Mouse (Mus musculus) right cerebral cortex, postnatal 4 days (tissue): Measurements from ENCODE around the gene Gm20449.
"Not testable (repeated sequence)": the region's sequence is repeated elsewhere in the genome, so short reads cannot be mapped to it uniquely, and the experiment has no call there.

Source experiments
- DNase-seq: peaks from one replicate; pipeline ENCODE4 v3.0.0-alpha.2; 2022

Gene Gm20449

DNA sequence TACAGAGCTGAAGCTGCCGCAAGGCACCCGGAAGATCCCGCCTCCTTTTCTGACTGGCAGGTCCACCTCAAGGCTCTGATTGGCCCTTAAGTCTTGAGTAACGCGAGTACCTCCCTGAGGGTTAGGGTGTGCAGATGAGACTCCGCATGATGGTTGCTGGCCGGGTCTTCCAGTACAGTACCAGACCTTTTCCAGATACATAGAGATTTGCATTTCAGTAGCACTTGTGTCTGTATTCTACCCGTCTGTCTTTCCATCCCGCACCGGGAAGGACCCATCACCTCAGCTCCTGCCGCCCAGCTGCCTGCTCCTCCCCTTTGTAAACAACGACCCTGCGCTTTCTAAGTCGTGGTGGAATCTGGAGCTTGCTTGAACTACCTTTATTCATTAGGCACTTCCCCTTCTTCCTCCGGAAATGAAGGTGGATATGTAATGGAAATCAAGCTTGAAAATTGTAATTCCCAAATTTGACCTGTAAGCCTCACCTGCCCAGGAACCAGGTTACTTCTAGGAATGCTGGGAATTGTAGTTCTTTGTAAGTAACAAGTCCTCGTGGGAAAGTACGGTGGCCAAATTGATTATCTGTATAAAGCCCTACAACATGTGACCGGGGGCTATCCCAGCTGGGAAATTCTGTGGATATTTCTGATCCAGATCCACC, at the start of gene Gm20449, which contains the start of gene AW146154:
TSS of gene Gm20449 (minus strand) at position 29 of the 661 bp plus-strand sequence.
TSS of gene AW146154 (minus strand) at position 502 of the 661 bp plus-strand sequence.
- DNase-seq, result peak; percentile 96

DNA sequence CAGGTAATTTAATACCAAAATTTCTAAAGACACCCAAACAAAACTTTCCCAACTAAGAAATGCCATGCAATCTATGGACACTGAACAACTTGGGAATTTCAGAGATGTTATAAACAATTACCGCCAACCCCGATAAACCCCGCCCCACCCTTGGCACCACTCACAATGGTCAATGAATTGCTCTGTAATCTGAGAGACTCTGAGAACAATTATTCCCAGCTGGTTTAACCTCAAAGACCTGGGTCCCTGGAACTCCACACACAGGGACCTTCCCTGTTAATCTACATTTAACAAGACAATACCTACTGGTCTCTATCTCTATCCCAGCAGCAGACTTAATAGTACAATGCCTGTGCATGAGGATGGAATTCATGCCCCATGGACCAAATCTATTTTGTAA, 13.5 kb upstream of the Gm20449 start:
- DNase-seq, result no peak

DNA sequence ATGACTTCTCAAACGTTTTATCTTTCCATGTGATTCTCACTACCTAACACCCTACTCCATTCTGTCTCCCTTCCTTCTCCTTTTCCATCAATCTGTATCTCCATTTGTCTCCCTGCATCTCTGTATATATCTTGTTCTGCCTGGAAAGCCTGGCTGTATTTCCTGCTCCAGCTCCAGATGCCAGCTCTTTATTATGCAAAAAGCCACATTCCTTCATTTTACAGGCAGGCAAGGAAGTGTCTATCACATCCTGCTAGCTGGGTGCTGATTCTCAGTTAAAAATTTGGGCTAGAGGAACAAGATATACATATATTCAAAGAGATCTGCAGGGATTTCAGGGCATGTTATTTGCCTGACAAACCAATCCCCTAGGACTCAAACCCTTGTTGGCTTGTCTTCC, 13.0 kb upstream of the Gm20449 start:
- DNase-seq, result no peak

DNA sequence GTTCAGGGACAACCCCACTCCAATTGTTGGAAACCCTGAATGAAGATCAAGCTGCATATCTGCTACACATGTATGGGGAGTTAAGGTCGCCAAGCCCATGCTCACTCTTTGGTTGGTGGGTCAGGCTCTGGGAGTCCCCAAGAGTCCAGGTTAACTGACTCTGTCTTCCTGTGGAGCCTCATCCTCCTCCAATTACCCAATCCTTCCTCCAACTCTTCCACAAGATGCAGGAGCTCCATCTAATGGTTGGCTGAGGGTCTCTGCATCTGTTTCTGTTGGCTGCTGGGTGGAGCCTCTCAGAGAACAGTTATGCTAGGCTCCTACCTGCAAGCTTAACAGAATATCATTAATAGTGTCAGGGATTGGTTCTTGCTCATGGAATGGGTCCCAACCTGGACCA, 3.2 kb upstream of the Gm20449 start:
- no peak for DNase-seq

DNA sequence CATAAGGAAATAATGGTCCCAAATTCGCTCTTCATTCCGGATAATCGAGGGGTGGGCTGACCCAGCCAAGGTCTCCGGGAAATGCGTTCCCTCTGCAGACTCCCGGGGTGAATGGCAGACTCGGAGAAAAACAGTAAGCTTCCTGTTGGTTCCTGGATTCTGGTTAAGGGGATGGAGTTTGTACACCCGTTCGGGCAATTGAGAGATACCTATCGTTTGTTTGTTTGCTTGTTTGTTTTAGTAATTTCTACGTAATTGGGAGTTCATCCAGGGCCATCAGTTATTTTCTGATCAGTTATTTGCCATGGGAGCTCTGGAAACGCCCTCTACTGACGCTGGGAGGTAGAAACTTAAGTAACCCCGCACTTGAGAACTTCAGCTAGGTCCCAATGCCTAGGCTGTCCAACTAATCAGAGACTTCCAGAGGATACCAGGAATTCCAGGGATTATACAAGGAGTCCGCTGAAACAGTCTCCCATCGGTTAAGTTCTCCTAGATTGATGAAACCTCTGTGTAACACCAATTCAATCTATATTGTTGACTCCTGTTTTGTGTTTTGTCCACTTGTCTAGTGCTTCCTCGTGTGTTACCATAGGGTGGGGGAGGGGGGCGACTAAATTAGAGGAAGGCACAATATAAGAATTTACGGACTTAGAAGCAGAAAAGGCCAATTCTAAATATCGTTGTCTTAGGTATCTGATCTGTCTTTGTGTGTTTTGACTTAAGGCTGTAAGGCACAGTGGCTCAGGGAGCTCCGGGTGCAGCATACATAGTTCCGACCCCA, 1.1 kb upstream of the Gm20449 start:
- peak; percentile 51 for DNase-seq

DNA sequence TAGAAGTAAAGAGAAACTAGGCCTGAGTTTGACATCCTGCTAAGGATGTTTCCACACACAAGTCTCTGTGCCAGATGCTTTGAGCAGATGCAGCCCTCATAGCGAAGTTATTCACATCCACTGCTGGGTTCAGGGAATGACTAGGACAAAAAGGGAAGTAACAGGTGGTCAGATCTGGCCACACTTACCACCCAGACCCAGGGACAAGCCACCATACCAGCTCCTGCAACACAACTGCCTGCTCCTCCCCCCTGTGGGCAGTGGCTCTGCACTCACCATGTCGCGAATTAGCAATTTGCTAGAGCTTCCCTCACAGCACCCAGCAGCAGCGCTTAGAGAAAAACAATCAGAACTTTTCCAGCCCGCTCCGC, 214 bp downstream of the Gm20449 start:
- not testable (repeated sequence) for DNase-seq

DNA sequence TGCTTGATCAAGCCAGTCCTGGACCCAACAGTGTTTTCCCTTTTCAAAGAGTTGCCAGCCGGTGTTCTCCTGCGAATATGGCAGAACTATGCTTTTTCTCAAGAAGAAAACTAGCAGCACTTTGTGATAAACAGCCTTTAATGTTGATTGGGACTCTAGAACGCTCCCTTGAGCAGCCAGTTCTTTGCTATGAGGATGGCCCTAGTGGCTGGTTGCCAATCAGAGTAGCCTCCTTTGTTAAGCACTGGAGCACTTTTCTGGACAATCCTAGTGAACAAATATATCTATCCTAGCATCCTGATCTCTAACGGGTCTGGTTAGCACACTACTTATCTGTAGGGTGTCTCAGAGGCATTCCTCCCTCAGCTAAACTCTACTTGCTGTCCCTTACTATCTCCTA, 753 bp downstream of the Gm20449 start:
- not testable (repeated sequence) for DNase-seq

DNA sequence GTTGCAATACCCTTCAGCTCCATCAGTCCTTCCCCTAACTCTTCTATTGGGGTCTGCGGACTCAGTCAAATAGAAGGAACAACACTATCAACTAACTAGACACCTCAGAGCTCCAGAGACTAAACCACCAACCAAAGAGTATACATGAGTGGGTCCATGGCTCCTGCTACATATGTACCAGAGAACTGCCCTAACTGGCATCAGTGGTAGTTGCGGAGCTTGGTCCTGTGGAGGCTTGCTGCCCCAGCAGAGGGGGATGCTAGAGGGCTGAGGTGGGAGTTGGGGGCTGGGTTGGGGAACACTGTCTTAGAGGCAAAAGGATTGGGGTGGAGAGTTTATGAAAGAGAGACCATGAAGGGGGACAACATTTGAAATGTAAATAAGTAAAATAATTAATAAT, 1.3 kb downstream of the Gm20449 start:
- DNase-seq, result no peak

DNA sequence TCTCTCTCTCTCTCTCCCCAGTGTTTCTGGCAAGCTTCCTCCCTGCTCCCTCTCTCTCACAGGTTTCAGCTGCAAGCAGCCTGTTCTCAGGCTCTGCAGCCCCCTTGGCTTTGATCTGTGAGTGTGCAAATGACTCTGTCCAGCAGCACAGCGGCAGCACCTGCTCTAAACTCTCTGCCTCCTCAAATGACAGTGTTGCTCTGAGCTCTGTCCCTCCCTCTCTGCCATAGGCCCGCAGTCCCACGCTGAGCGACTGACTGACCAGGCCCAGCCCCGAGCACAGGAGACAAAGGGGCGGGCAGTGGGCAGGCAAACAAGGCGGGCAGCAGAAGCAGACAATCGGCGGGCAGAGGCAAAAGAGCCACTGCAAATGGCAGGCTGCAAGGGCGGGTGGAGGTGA, 47.4 kb downstream of the Gm20449 start:
- no peak for DNase-seq

DNA sequence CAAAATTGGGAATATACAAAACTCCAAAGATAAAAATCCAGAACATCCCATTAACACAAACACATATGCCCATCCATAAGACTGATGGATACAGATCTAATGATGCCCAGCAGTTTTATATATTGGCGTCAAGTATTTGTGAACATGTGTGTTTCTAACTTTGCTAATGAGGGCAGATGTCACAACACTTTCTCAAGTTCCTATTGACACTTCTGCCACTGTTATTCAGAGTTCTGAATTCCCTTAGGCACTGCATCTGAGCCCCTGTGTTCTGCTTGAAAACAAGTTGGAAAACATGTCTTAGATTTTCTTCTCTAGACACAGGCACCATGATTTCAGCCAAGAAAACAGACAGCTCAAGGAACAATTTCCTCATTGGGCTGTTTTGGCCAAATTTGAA, 50.6 kb downstream of the Gm20449 start, which contains the start of gene Vmn2r57:
TSS of gene Vmn2r57 (minus strand) at position 101 of the 400 bp plus-strand sequence.
- DNase-seq, result not testable (repeated sequence)

DNA sequence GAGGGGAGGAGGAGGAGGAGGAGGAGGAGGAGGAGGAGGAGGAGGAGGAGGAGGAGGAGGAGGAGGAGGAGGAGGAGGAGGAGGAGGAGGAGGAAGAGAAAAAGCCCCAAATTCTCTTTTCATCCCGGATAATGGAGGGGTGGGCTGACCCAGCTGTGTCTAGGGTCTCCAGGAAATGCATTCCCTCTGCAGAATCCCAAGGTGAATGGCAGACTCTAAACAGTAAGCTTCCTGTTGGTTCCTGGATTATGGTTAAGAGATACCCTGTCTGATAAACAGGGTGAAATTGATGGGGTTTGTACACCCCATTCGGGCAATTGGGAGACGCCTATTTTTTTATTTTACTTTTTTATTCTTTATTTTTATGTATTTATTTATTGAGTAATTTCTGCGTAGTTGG, 105.1 kb downstream of the Gm20449 start:
- no peak for DNase-seq

DNA sequence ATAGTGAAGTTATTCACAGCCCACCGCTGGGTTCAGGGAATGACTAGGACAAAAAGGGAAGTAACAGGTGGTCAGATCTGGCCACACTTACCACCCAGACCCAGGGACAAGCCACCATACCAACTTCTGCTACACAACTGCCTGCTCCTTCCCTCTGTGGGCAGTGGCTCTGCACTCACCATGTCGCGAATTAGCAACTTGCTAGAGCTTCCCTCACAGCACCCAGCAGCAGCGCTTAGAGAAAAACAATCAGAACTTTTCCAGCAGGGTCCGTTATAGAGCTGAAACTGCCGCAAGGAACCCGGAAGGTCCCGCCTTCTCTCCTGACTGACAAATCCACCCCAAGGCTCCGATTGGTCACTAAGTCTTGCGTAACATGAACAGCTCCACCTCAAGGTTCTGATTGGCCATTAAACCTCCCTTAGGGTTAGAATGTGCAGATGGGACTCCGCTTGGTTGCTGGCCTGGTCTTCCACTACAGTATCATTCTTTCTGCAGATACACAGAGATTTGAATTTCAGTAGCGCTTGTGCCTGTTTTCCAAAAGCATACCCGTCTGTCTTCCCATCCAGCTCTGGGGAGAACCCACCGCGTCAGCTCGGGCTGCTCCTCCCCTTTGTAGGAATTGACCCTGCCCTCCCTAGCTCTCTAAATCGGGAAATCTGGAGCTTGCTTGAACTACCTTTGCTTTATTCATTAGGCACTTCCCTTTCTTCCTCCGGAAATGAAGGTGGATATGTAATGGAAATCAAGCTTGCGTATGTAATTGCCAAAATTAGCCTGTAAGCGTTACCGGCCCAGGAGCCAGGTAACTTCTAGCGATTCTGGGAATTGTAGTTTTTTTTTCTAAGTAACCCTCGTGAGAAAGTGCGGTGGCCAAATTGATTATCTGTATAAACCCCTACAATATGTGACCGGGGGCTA, 105.9 kb downstream of the Gm20449 start, which contains the start of gene AI987944:
TSS of gene AI987944 (minus strand) at position 332 of the 924 bp plus-strand sequence.
- peak; percentile 67 for DNase-seq
